Comparison of ENCODE assay signal across 8 mouse cellular contexts in the genomic region with DNA sequence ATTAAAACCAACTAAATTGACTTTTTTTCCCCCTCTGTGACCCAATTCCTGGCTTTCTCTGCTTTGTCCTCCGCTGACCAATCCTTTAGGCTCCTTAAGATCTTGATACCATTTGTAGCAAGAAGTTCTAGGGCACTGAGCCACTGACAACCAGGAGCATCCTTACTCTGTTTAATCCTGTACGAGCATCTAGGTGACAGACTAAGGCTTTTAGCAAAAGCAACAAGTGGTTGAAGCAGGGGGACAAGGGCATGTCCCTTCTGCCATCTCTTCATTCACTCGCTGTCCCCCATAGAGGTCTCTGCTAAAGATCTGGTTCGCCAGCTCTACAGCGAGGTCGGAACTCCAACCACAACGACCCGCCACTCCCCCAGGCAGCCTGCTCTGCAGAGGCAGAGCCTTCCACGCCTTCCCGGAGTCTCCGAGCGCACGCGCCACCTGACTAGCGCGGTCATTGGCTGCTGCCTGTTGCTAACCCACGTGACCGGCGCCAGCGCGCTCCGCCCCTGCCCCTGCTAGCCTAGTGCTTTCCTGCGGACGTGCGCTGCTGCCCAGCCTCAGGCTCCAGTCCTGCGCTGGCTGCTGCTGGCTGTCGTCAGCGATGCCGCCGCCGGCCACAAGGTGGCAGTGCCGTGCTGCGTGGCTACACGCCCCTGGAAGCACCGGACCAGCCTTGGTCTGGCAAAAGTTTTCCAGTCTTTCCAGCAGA.
DNase-seq lines count a peak whose midpoint lies in the region; ATAC-seq and TF ChIP-seq lines count a peak whose summit lies in the region.

No protein-coding gene starts in this region.

- peaks cover 9% of the 10 kb centered on the region; the same call in 1 of the 2 replicates for H3K4me1 ChIP-seq in heart, embryonic 11.5 days (ENCODE audit: control insufficient read depth, insufficient read depth, low read length)
- peaks cover 49% of the 10 kb centered on the region for H3K4me1 ChIP-seq in kidney, embryonic 16.5 days (ENCODE audit: insufficient read depth, low read length)
- H3K4me1 ChIP-seq in liver, adult 2 months (ENCODE audit: control insufficient read depth, insufficient read depth, low read length): peaks cover 13% of the 10 kb centered on the region

- ATAC-seq in erythroblast, adult 5-6 weeks (replicated peaks; ENCODE audit: low FRiP score, poor library complexity, severe bottlenecking): peak; percentile 85
- peak; percentile 99 for ATAC-seq in heart, embryonic 11.5 days (replicated peaks; ENCODE audit: insufficient number of reproducible peaks, low FRiP score, low TSS enrichment)
- ATAC-seq in kidney, embryonic 16.5 days (ENCODE audit: low FRiP score, low TSS enrichment): peak; percentile 99

- peak overlapping the region; percentile 26 for H3K4me3 ChIP-seq in heart, embryonic 11.5 days (ENCODE audit: low read depth, low read length)
- H3K4me3 ChIP-seq in kidney, embryonic 16.5 days (ENCODE audit: low read length): peak overlapping the region; percentile 32
- H3K4me3 ChIP-seq in liver, adult 2 months (ENCODE audit: insufficient read depth, low read depth, low read length): peak overlapping the region; percentile 12; the same call in 1 of the 2 replicates
- no peak overlapping the region for H3K4me3 ChIP-seq in myocyte

- peak overlapping the region; percentile 66 for H3K4me2 ChIP-seq in heart, embryonic 11.5 days
- H3K4me2 ChIP-seq in kidney, embryonic 16.5 days (replicated peaks; ENCODE audit: low read depth, low read length): peak overlapping the region; percentile 55
- peak overlapping the region; percentile 69 for H3K4me2 ChIP-seq in myocyte (ENCODE audit: low read depth)

- peak; percentile 99 for TF ChIP-seq CTCF in liver, adult 2 months (IDR thresholded peaks at IDR 0.05; ENCODE audit: low read depth, low read length)

- H3K27me3 ChIP-seq in heart, embryonic 11.5 days (ENCODE audit: control insufficient read depth, insufficient read depth, low read length): no peaks in the 10 kb centered on the region
- no peaks in the 10 kb centered on the region for H3K27me3 ChIP-seq in kidney, embryonic 16.5 days (ENCODE audit: insufficient read depth, low read length)
- no peaks in the 10 kb centered on the region for H3K27me3 ChIP-seq in liver, adult 2 months (ENCODE audit: control insufficient read depth, insufficient read depth, low read length)
- no peaks in the 10 kb centered on the region for H3K27me3 ChIP-seq in myocyte (ENCODE audit: control insufficient read depth, insufficient read depth, insufficient read length)
- H3K27me3 ChIP-seq in splenic B cell, adult 2 months (ENCODE audit: control insufficient read depth, insufficient read depth, low read length, poor library complexity, severe bottlenecking): no peaks in the 10 kb centered on the region

- H3K9me3 ChIP-seq in heart, embryonic 11.5 days (replicated peaks; ENCODE audit: control insufficient read depth, low read length): no peaks in the 10 kb centered on the region
- no peaks in the 10 kb centered on the region for H3K9me3 ChIP-seq in kidney, embryonic 16.5 days (ENCODE audit: low read length)

- H3ac ChIP-seq in myocyte (ENCODE audit: control insufficient read depth, insufficient read length): no peak overlapping the region

- H3K79me2 ChIP-seq in liver, adult 2 months (ENCODE audit: control insufficient read depth, insufficient read depth, low read length): no peaks in the 10 kb centered on the region
- no peaks in the 10 kb centered on the region for H3K79me2 ChIP-seq in myocyte (ENCODE audit: control insufficient read depth, insufficient read depth)

- H3K27ac ChIP-seq in heart, embryonic 11.5 days (ENCODE audit: low read depth, low read length): peak overlapping the region; percentile 3; the same call in 1 of the 2 replicates
- peak overlapping the region; percentile 83 for H3K27ac ChIP-seq in kidney, embryonic 16.5 days (ENCODE audit: low read length)
- H3K27ac ChIP-seq in liver, adult 2 months (replicated peaks; ENCODE audit: insufficient read depth, low read depth, low read length): peak overlapping the region; percentile 34

- DNase-seq in B cell, adult 2 months: peak; percentile 97 to 98
- DNase-seq in brain, adult 2 months (ENCODE audit: low read depth, low spot score): peak; percentile 98
- DNase-seq in liver, adult 2 months (ENCODE audit: extremely low read depth, low read depth, low spot score): peak; percentile 90
- DNase-seq in splenic B cell, adult 2 months (ENCODE audit: low read depth, low spot score): peak; percentile 98

- WGBS in heart, embryonic 11.5 days (ENCODE audit: insufficient replicate concordance): 1% methylated on average over 35 of the region's 35 CpGs
- 2% methylated on average over 35 of the region's 35 CpGs for WGBS in kidney, embryonic 16.5 days
- 3% methylated on average over 35 of the region's 35 CpGs for WGBS in liver, adult 2 months

- no peak overlapping the region; the same call in 1 of the 2 replicates for H3K9ac ChIP-seq in heart, embryonic 11.5 days (ENCODE audit: low read depth, low read length)
- H3K9ac ChIP-seq in kidney, embryonic 16.5 days (replicated peaks; ENCODE audit: low read length): peak overlapping the region; percentile 64
- H3K9ac ChIP-seq in liver, adult 2 months (ENCODE audit: low read depth, low read length): peak overlapping the region; percentile 44

- H3K36me3 ChIP-seq in heart, embryonic 11.5 days (ENCODE audit: control insufficient read depth, insufficient read depth, low read length): no peaks in the 10 kb centered on the region
- H3K36me3 ChIP-seq in kidney, embryonic 16.5 days (ENCODE audit: insufficient read depth, low read length): no peaks in the 10 kb centered on the region
- H3K36me3 ChIP-seq in liver, adult 2 months (ENCODE audit: control insufficient read depth, insufficient read depth, low read length): no peaks in the 10 kb centered on the region
- H3K36me3 ChIP-seq in myocyte (ENCODE audit: control insufficient read depth, insufficient read depth): no peaks in the 10 kb centered on the region
- no peaks in the 10 kb centered on the region for H3K36me3 ChIP-seq in splenic B cell, adult 2 months (ENCODE audit: control insufficient read depth, insufficient read depth, low read length, poor library complexity, severe bottlenecking)

- peak; percentile 56; the same call in 1 of the 2 replicates for TF ChIP-seq POLR2A in liver, adult 2 months (IDR thresholded peaks at IDR 0.05; ENCODE audit: extremely low read depth, insufficient read depth, low read length)
- TF ChIP-seq POLR2A in myocyte (IDR thresholded peaks at IDR 0.05; ENCODE audit: insufficient read length, low read depth): peak; percentile 59

TF ChIP-seq in myocyte, 11 proteins besides CTCF, POLR2A, EP300 and RAD21:
- no peak for TF ChIP-seq TCF12 (IDR thresholded peaks at IDR 0.05; ENCODE audit: insufficient read depth, poor library complexity, severe bottlenecking)
- peak; percentile 70 for TF ChIP-seq POLR2AphosphoS2 (IDR thresholded peaks at IDR 0.05; ENCODE audit: insufficient read length, low read depth)
- no peak for TF ChIP-seq CEBPB (IDR thresholded peaks at IDR 0.05; ENCODE audit: insufficient read depth, poor library complexity, severe bottlenecking)
- TF ChIP-seq MYOD1 (IDR thresholded peaks at IDR 0.05; ENCODE audit: control insufficient read depth in 1 of 3, insufficient read length in 2 of 3, low read depth in 2 of 3): peak in 2 of 3 experiments; percentile 36 to 73
- TF ChIP-seq SRF (IDR thresholded peaks at IDR 0.05; ENCODE audit: control insufficient read depth, insufficient read length, low read depth): peak; percentile 65
- no peak for TF ChIP-seq E2F4 (IDR thresholded peaks at IDR 0.05; ENCODE audit: insufficient read depth)
- TF ChIP-seq REST (IDR thresholded peaks at IDR 0.05; ENCODE audit: insufficient read depth, insufficient read length): peak; percentile 15
- peak; percentile 79 for TF ChIP-seq USF1 (IDR thresholded peaks at IDR 0.05; ENCODE audit: low read depth)
- TF ChIP-seq MYOG (IDR thresholded peaks at IDR 0.05; ENCODE audit: control insufficient read depth in 1 of 3, insufficient read depth in 1 of 3, insufficient read length in 2 of 3, low read depth in 2 of 3): peak in 2 of 3 experiments; percentile 16 to 58
- TF ChIP-seq MAX (IDR thresholded peaks at IDR 0.05; ENCODE audit: low read depth): no peak
- TF ChIP-seq TCF3 (IDR thresholded peaks at IDR 0.05; ENCODE audit: insufficient read length, low read depth): peak; percentile 74

Comparison
In these comparisons a context has a peak if more than half of its experiments do, and no peak if none do; other contexts are left out.
1. H3K27ac ChIP-seq: peak in every context shown above with its lines; median percentile 83 in kidney, embryonic 16.5 days; 34 in liver, adult 2 months; 3 in heart, embryonic 11.5 days.